Mouse (Mus musculus): Measurements from ENCODE around the gene Barhl1. TPM values are rescaled to one million over a fixed set of nuclear protein-coding genes. Genes with fewer than 3 reads are reported as not detected.
A peak's percentile ranks its signal among the peaks of the same experiment; 100 is the strongest.

Barhl1 gene
- polyA plus RNA-seq, 1 experiment from 2014 or later, result 0.06 TPM

GRCm38 (mm10) chr2:28882826-28883485 lies 33.5 kb downstream of the Barhl1 start:
- TF ChIP-seq EP300 (IDR thresholded peaks at IDR 0.05), result no peak
- no peak for TF ChIP-seq CTCF (IDR thresholded peaks at IDR 0.05)
- DNase-seq (ENCODE audit: low spot score) (no peak), ATAC-seq (no peak)
- H3K27me3 ChIP-seq (replicated peaks; ENCODE audit: insufficient read depth, low read length), result no peaks in the 10 kb centered on the region
- 63% methylated on average over 6 of the region's 6 CpGs for WGBS
- no peaks in the 10 kb centered on the region for H3K4me1 ChIP-seq (ENCODE audit: insufficient read depth, low read depth, low read length)
- no peak overlapping the region for H3K9ac ChIP-seq (replicated peaks; ENCODE audit: low read depth)
- H3K36me3 ChIP-seq (ENCODE audit: insufficient read depth, low read length), result peaks cover 3% of the 10 kb centered on the region; the same call in 1 of the 2 replicates
- no peak overlapping the region for H3K4me3 ChIP-seq (ENCODE audit: low read depth, low read length)
- no peak overlapping the region for H3K4me2 ChIP-seq (replicated peaks; ENCODE audit: low read depth, low read length)
- no peak overlapping the region for H3K27ac ChIP-seq (ENCODE audit: low read length)
- H3K9me3 ChIP-seq (ENCODE audit: low read length), result no peaks in the 10 kb centered on the region

GRCm38 (mm10) chr2:28882047-28882446 lies 34.4 kb downstream of the Barhl1 start:
- WGBS, result 81% methylated on average over 3 of the region's 3 CpGs
- Histone ChIP-seq H3K36me3 (ENCODE audit: insufficient read depth, low read length) (peaks cover 8% of the 10 kb centered on the region), H3K4me2 (replicated peaks; ENCODE audit: low read depth, low read length) (no peak overlapping the region), H3K9ac (replicated peaks; ENCODE audit: low read depth) (no peak overlapping the region), H3K27ac (ENCODE audit: low read length) (no peak overlapping the region), H3K4me3 (ENCODE audit: low read depth, low read length) (no peak overlapping the region), H3K4me1 (ENCODE audit: insufficient read depth, low read depth, low read length) (no peaks in the 10 kb centered on the region), H3K27me3 (replicated peaks; ENCODE audit: insufficient read depth, low read length) (no peaks in the 10 kb centered on the region), H3K9me3 (ENCODE audit: low read length) (no peaks in the 10 kb centered on the region)
- ATAC-seq (no peak), DNase-seq (ENCODE audit: low spot score) (no peak)
- TF ChIP-seq EP300 (IDR thresholded peaks at IDR 0.05) (no peak), CTCF (IDR thresholded peaks at IDR 0.05) (no peak)

GRCm38 (mm10) chr2:28881275-28881674 lies 35.2 kb downstream of the Barhl1 start:
- 85% methylated on average over 3 of the region's 3 CpGs for WGBS
- Histone ChIP-seq H3K27ac (ENCODE audit: low read length) (no peak overlapping the region), H3K9me3 (ENCODE audit: low read length) (no peaks in the 10 kb centered on the region), H3K4me2 (replicated peaks; ENCODE audit: low read depth, low read length) (no peak overlapping the region), H3K36me3 (ENCODE audit: insufficient read depth, low read length) (peaks cover 10% of the 10 kb centered on the region; the same call in 1 of the 2 replicates), H3K4me3 (ENCODE audit: low read depth, low read length) (no peak overlapping the region), H3K9ac (replicated peaks; ENCODE audit: low read depth) (no peak overlapping the region), H3K4me1 (ENCODE audit: insufficient read depth, low read depth, low read length) (no peaks in the 10 kb centered on the region), H3K27me3 (replicated peaks; ENCODE audit: insufficient read depth, low read length) (no peaks in the 10 kb centered on the region)
- ATAC-seq (no peak), DNase-seq (ENCODE audit: low spot score) (no peak)
- TF ChIP-seq EP300 (IDR thresholded peaks at IDR 0.05) (no peak), CTCF (IDR thresholded peaks at IDR 0.05) (no peak)

GRCm38 (mm10) chr2:28875554-28875953 lies 40.9 kb downstream of the Barhl1 start:
- no peak overlapping the region for H3K27ac ChIP-seq (ENCODE audit: low read length)
- H3K27me3 ChIP-seq (replicated peaks; ENCODE audit: insufficient read depth, low read length), result no peaks in the 10 kb centered on the region
- no peaks in the 10 kb centered on the region for H3K9me3 ChIP-seq (ENCODE audit: low read length)
- DNase-seq (ENCODE audit: low spot score) (no peak), ATAC-seq (no peak)
- no peaks in the 10 kb centered on the region for H3K4me1 ChIP-seq (ENCODE audit: insufficient read depth, low read depth, low read length)
- 90% methylated on average over 11 of the region's 11 CpGs for WGBS
- TF ChIP-seq EP300 (IDR thresholded peaks at IDR 0.05), result no peak
- H3K36me3 ChIP-seq (ENCODE audit: insufficient read depth, low read length), result peaks cover 26% of the 10 kb centered on the region
- no peak overlapping the region for H3K9ac ChIP-seq (replicated peaks; ENCODE audit: low read depth)
- no peak overlapping the region for H3K4me3 ChIP-seq (ENCODE audit: low read depth, low read length)
- H3K4me2 ChIP-seq (replicated peaks; ENCODE audit: low read depth, low read length), result no peak overlapping the region

GRCm38 (mm10) chr2:28867495-28867894 lies 49.0 kb downstream of the Barhl1 start:
- 59% methylated on average over 7 of the region's 7 CpGs for WGBS
- Histone ChIP-seq H3K9me3 (ENCODE audit: low read length) (no peaks in the 10 kb centered on the region), H3K4me2 (replicated peaks; ENCODE audit: low read depth, low read length) (no peak overlapping the region), H3K4me3 (ENCODE audit: low read depth, low read length) (no peak overlapping the region), H3K36me3 (ENCODE audit: insufficient read depth, low read length) (peaks cover 5% of the 10 kb centered on the region), H3K9ac (replicated peaks; ENCODE audit: low read depth) (no peak overlapping the region), H3K27ac (ENCODE audit: low read length) (no peak overlapping the region), H3K4me1 (ENCODE audit: insufficient read depth, low read depth, low read length) (no peaks in the 10 kb centered on the region), H3K27me3 (replicated peaks; ENCODE audit: insufficient read depth, low read length) (no peaks in the 10 kb centered on the region)
- peak; percentile 11 for DNase-seq (ENCODE audit: low spot score)
- TF ChIP-seq CTCF (IDR thresholded peaks at IDR 0.05) (no peak), EP300 (IDR thresholded peaks at IDR 0.05) (no peak)
- peak; percentile 33; the same call in 1 of the 2 replicates for ATAC-seq

GRCm38 (mm10) chr2:28863857-28864256 lies 52.6 kb downstream of the Barhl1 start:
- ATAC-seq (no peak), DNase-seq (ENCODE audit: low spot score) (no peak)
- Histone ChIP-seq H3K27me3 (replicated peaks; ENCODE audit: insufficient read depth, low read length) (no peaks in the 10 kb centered on the region), H3K9me3 (ENCODE audit: low read length) (no peaks in the 10 kb centered on the region), H3K4me3 (ENCODE audit: low read depth, low read length) (no peak overlapping the region), H3K4me2 (replicated peaks; ENCODE audit: low read depth, low read length) (no peak overlapping the region), H3K27ac (ENCODE audit: low read length) (no peak overlapping the region), H3K9ac (replicated peaks; ENCODE audit: low read depth) (no peak overlapping the region), H3K4me1 (ENCODE audit: insufficient read depth, low read depth, low read length) (no peaks in the 10 kb centered on the region), H3K36me3 (ENCODE audit: insufficient read depth, low read length) (peaks cover 16% of the 10 kb centered on the region)
- peak; percentile 52 for TF ChIP-seq CTCF (IDR thresholded peaks at IDR 0.05)
- no peak for TF ChIP-seq EP300 (IDR thresholded peaks at IDR 0.05)

All from lung, postnatal 0 days (tissue).